Mouse (Mus musculus) lung, embryonic 16.5 days (tissue): Measurements from ENCODE around the gene Otud7b. TPM values are rescaled to one million over a fixed set of nuclear protein-coding genes. Genes with fewer than 3 reads are reported as not detected.
A peak's percentile ranks its signal among the peaks of the same experiment; 100 is the strongest.

ENCODE experiments used
- ATAC-seq: fragments of 200-750 bp; cut with Nextera tagmentation; 2 replicates; pipeline ENCODE4 v1.8.0; 2017; ENCODE audit warnings: low read depth, mild to moderate bottlenecking, moderate library complexity
- H3K27ac ChIP-seq: fragments of 300-500 bp; sonication (generic); 2 replicates; pipeline ENCODE4 v1.5.1; 2014; ENCODE audit warnings: mild to moderate bottlenecking, control low read depth, low read length
- H3K27me3 ChIP-seq: fragments of 300-500 bp; sonication (generic); 2 replicates; pipeline ENCODE4 v1.6.1; 2014; ENCODE audit warnings: low read depth, low read length, mixed read lengths; ENCODE audit not compliant: control insufficient read depth, insufficient read depth
- H3K36me3 ChIP-seq: fragments of 300-500 bp; sonication (generic); 2 replicates; pipeline ENCODE4 v1.6.1; 2014; ENCODE audit warnings: low read length; ENCODE audit not compliant: control insufficient read depth, insufficient read depth
- H3K4me1 ChIP-seq: fragments of 300-500 bp; sonication (generic); replicated peaks from 2 replicates; pipeline ENCODE4 v1.6.1; 2014; ENCODE audit warnings: low read length, mixed read lengths; ENCODE audit not compliant: control insufficient read depth, insufficient read depth
- H3K4me2 ChIP-seq: fragments of 300-500 bp; sonication (generic); 2 replicates; pipeline ENCODE4 v1.6.1; 2014; ENCODE audit warnings: low read depth, low read length, control low read depth
- H3K4me3 ChIP-seq: fragments of 300-500 bp; sonication (generic); 2 replicates; pipeline ENCODE4 v1.5.1; 2014; ENCODE audit warnings: mild to moderate bottlenecking, low read length, control low read depth
- H3K9ac ChIP-seq: fragments of 300-500 bp; sonication (generic); 2 replicates; pipeline ENCODE4 v1.6.1; 2014; ENCODE audit warnings: low read length, control low read depth
- H3K9me3 ChIP-seq: fragments of 300-500 bp; sonication (generic); 2 replicates; pipeline ENCODE4 v1.6.1; 2016; ENCODE audit warnings: low read length; ENCODE audit not compliant: control insufficient read depth
- WGBS: fragments of 180-500 bp; shearing (Covaris S2); extraction: QIAGEN DNeasy Blood & Tissue Kit; methylation state at CpG from one replicate; pipeline ENCODE4 v1.1.7; 2014; 5-methylcytosine and 5-hydroxymethylcytosine counted together
- polyA plus RNA-seq: library from polyadenylated mRNA; unstranded; fragments of >200 nt; fragmentation: Nextera tagmentation; extraction: Ambion mirVana; gene quantifications from 2 replicates; pipeline ENCODE4 v1.2.1, GENCODE M21; 2015

Gene Otud7b
- polyA plus RNA-seq, 1 experiment from 2014 or later, result 18.8 TPM

GRCm38 (mm10) chr3:96113251-96113650 is 8.9 kb downstream of the Otud7b start:
- no peak overlapping the region for H3K9ac ChIP-seq
- 0 out of 2 replicates have a peak, but pooled peaks cover 4% of the 10 kb centered on the region for H3K36me3 ChIP-seq
- no peak overlapping the region for H3K27ac ChIP-seq
- no peak overlapping the region for H3K4me3 ChIP-seq
- H3K4me2 ChIP-seq, result no peak overlapping the region
- H3K27me3 ChIP-seq, result no peaks in the 10 kb centered on the region
- no peaks in the 10 kb centered on the region; the same call in 1 of the 2 replicates for H3K4me1 ChIP-seq
- no peak for ATAC-seq
- no peaks in the 10 kb centered on the region for H3K9me3 ChIP-seq
- WGBS, result 40% methylated on average over 3 of the region's 3 CpGs

- H3K4me3 ChIP-seq, result no peak overlapping the region
- H3K9me3 ChIP-seq, result no peaks in the 10 kb centered on the region
- H3K27me3 ChIP-seq, result no peaks in the 10 kb centered on the region
- no peak for ATAC-seq
- H3K27ac ChIP-seq, result no peak overlapping the region
- H3K9ac ChIP-seq, result no peak overlapping the region
- H3K4me2 ChIP-seq, result no peak overlapping the region
- H3K36me3 ChIP-seq, result no peaks in the 10 kb centered on the region
- no peaks in the 10 kb centered on the region for H3K4me1 ChIP-seq
- WGBS, result 91% methylated on average over 2 of the region's 2 CpGs
Observed at GRCm38 (mm10) chr3:96118142-96118541, 13.8 kb downstream of the Otud7b start.

GRCm38 (mm10) chr3:96118702-96119101 is 14.4 kb downstream of the Otud7b start:
- WGBS, result 90% methylated on average over 2 of the region's 2 CpGs
- Histone ChIP-seq H3K4me2 (no peak overlapping the region), H3K27me3 (no peaks in the 10 kb centered on the region), H3K9ac (no peak overlapping the region), H3K4me1 (no peaks in the 10 kb centered on the region), H3K4me3 (no peak overlapping the region), H3K9me3 (no peaks in the 10 kb centered on the region), H3K36me3 (no peaks in the 10 kb centered on the region), H3K27ac (no peak overlapping the region)
- ATAC-seq, result no peak

GRCm38 (mm10) chr3:96124235-96124634 is 19.9 kb downstream of the Otud7b start:
- no peaks in the 10 kb centered on the region for H3K9me3 ChIP-seq
- no peak overlapping the region for H3K4me3 ChIP-seq
- H3K27ac ChIP-seq, result no peak overlapping the region
- no peak for ATAC-seq
- 88% methylated on average over 5 of the region's 5 CpGs for WGBS
- H3K9ac ChIP-seq, result no peak overlapping the region
- H3K4me2 ChIP-seq, result no peak overlapping the region
- H3K36me3 ChIP-seq, result no peaks in the 10 kb centered on the region
- H3K4me1 ChIP-seq, result no peaks in the 10 kb centered on the region
- no peaks in the 10 kb centered on the region for H3K27me3 ChIP-seq

- Histone ChIP-seq H3K9me3 (no peaks in the 10 kb centered on the region), H3K27ac (no peak overlapping the region), H3K4me1 (peaks cover 6% of the 10 kb centered on the region), H3K4me2 (no peak overlapping the region), H3K27me3 (no peaks in the 10 kb centered on the region), H3K4me3 (no peak overlapping the region), H3K36me3 (no peaks in the 10 kb centered on the region), H3K9ac (no peak overlapping the region)
- ATAC-seq, result peak; percentile 38; the same call in 1 of the 2 replicates
Observed at GRCm38 (mm10) chr3:96128128-96128527, 23.8 kb downstream of the Otud7b start.

- Histone ChIP-seq H3K9me3 (no peaks in the 10 kb centered on the region), H3K4me3 (no peak overlapping the region), H3K27me3 (no peaks in the 10 kb centered on the region), H3K9ac (no peak overlapping the region), H3K4me1 (peaks cover 9% of the 10 kb centered on the region), H3K4me2 (no peak overlapping the region), H3K36me3 (no peaks in the 10 kb centered on the region), H3K27ac (no peak overlapping the region)
- 73% methylated on average over 3 of the region's 3 CpGs for WGBS
- no peak for ATAC-seq
Observed at GRCm38 (mm10) chr3:96132478-96132877, 28.2 kb downstream of the Otud7b start.

GRCm38 (mm10) chr3:96133327-96133905 is 29.1 kb downstream of the Otud7b start:
- H3K4me2 ChIP-seq, result no peak overlapping the region
- H3K27me3 ChIP-seq, result no peaks in the 10 kb centered on the region
- no peak overlapping the region for H3K4me3 ChIP-seq
- ATAC-seq, result no peak
- H3K9ac ChIP-seq, result no peak overlapping the region
- H3K9me3 ChIP-seq, result no peaks in the 10 kb centered on the region
- H3K36me3 ChIP-seq, result no peaks in the 10 kb centered on the region
- no peak overlapping the region for H3K27ac ChIP-seq
- 33% methylated on average over 11 of the region's 11 CpGs for WGBS
- peaks cover 9% of the 10 kb centered on the region for H3K4me1 ChIP-seq

GRCm38 (mm10) chr3:96135011-96135410 is 30.7 kb downstream of the Otud7b start:
- Histone ChIP-seq H3K36me3 (no peaks in the 10 kb centered on the region), H3K9ac (no peak overlapping the region), H3K27me3 (no peaks in the 10 kb centered on the region), H3K9me3 (no peaks in the 10 kb centered on the region), H3K4me1 (peaks cover 9% of the 10 kb centered on the region), H3K4me3 (no peak overlapping the region), H3K27ac (no peak overlapping the region), H3K4me2 (no peak overlapping the region)
- ATAC-seq, result no peak
- 60% methylated on average over 3 of the region's 3 CpGs for WGBS

- WGBS, result 9% methylated on average over 5 of the region's 5 CpGs
- H3K4me2 ChIP-seq, result no peak overlapping the region
- no peak for ATAC-seq
- no peaks in the 10 kb centered on the region for H3K27me3 ChIP-seq
- H3K36me3 ChIP-seq, result peaks cover 25% of the 10 kb centered on the region
- H3K4me3 ChIP-seq, result no peak overlapping the region
- no peak overlapping the region for H3K27ac ChIP-seq
- no peak overlapping the region for H3K9ac ChIP-seq
- no peaks in the 10 kb centered on the region for H3K9me3 ChIP-seq
- no peaks in the 10 kb centered on the region for H3K4me1 ChIP-seq
Observed at GRCm38 (mm10) chr3:96147950-96148349, 43.6 kb downstream of the Otud7b start.

- ATAC-seq, result no peak
- H3K4me1 ChIP-seq, result no peaks in the 10 kb centered on the region
- no peaks in the 10 kb centered on the region for H3K9me3 ChIP-seq
- H3K27ac ChIP-seq, result no peak overlapping the region
- peaks cover 36% of the 10 kb centered on the region for H3K36me3 ChIP-seq
- no peak overlapping the region for H3K4me3 ChIP-seq
- H3K9ac ChIP-seq, result no peak overlapping the region
- WGBS, result 81% methylated on average over 7 of the region's 7 CpGs
- H3K27me3 ChIP-seq, result no peaks in the 10 kb centered on the region
- H3K4me2 ChIP-seq, result no peak overlapping the region
Observed at GRCm38 (mm10) chr3:96151836-96152235, 47.5 kb downstream of the Otud7b start.
